Mouse (Mus musculus) CD8-positive naive resting alpha-beta T cell, adult 2 months (primary cell): Measurements from ENCODE around the gene Ppfia2.

ENCODE experiments used
- DNase-seq, 2 experiments: peaks; one replicate each; pipeline ENCODE4 v3.0.0; 2022; ENCODE audit warnings: low read depth in 2 of 2, low spot score in 2 of 2

Ppfia2 gene

GRCm38 (mm10) chr10:106913032-106913431 is 442.9 kb downstream of the Ppfia2 start:
- DNase-seq, result no peak

- no peak for DNase-seq
These were observed 444.1 kb downstream of the Ppfia2 start for GRCm38 (mm10) chr10:106914275-106914674.

GRCm38 (mm10) chr10:106914822-106915221 is 444.7 kb downstream of the Ppfia2 start:
- no peak for DNase-seq

- no peak for DNase-seq
These were observed 454.2 kb downstream of the Ppfia2 start for GRCm38 (mm10) chr10:106924334-106924733.

- no peak for DNase-seq
These were observed 454.7 kb downstream of the Ppfia2 start for GRCm38 (mm10) chr10:106924798-106925197.

- no peak for DNase-seq
These were observed 458.6 kb downstream of the Ppfia2 start for GRCm38 (mm10) chr10:106928576-106929332.

- DNase-seq, result no peak
These were observed 462.5 kb downstream of the Ppfia2 start for GRCm38 (mm10) chr10:106932571-106933073.

- no peak for DNase-seq
These were observed 466.9 kb downstream of the Ppfia2 start for GRCm38 (mm10) chr10:106936996-106937395.

- DNase-seq, result no peak
These were observed 468.7 kb downstream of the Ppfia2 start for GRCm38 (mm10) chr10:106938851-106939250.

- no peak for DNase-seq
These were observed 469.3 kb downstream of the Ppfia2 start for GRCm38 (mm10) chr10:106939441-106939840.

- DNase-seq, result no peak
These were observed 471.2 kb downstream of the Ppfia2 start for GRCm38 (mm10) chr10:106941380-106941779.

- DNase-seq, result no peak
These were observed 488.9 kb downstream of the Ppfia2 start for GRCm38 (mm10) chr10:106959026-106959425.

GRCm38 (mm10) chr10:106975193-106976141 is 505.3 kb downstream of the Ppfia2 start:
- DNase-seq, result no peak
